Mouse (Mus musculus): Measurements from ENCODE around the gene Nr2c1. TPM values are rescaled to one million over a fixed set of nuclear protein-coding genes. Genes with fewer than 3 reads are reported as not detected.
A peak's percentile ranks its signal among the peaks of the same experiment; 100 is the strongest.

Gene Nr2c1
- polyA plus RNA-seq (2016; fragmentation: Nextera tagmentation; extraction: Ambion mirVana) = 11.6 and 12.3 TPM in 2 replicates

- H3K4me3 ChIP-seq = peak within 1 kb of the TSS; percentile 92
- H3K9me3 ChIP-seq = no peaks in the 10 kb centered on the region
- H3K27me3 ChIP-seq = no peaks in the 10 kb centered on the region
- peaks cover 21% of the 10 kb centered on the region for H3K4me1 ChIP-seq
- H3K9ac ChIP-seq (replicated peaks) = peak within 1 kb of the TSS; percentile 95
- H3K36me3 ChIP-seq = no peaks in the 10 kb centered on the region
- WGBS = under 1% methylated on average over 63 of the region's 64 CpGs
- ATAC-seq (ENCODE audit: low FRiP score, low read depth) = peak; percentile 95
- H3K4me2 ChIP-seq (replicated peaks) = peak within 1 kb of the TSS; percentile 68
- H3K27ac ChIP-seq (replicated peaks) = peak within 1 kb of the TSS; percentile 84
Observed at GRCm38 (mm10) chr10:94147756-94148531, at the start of gene Nr2c1. TSS of gene Nr2c1 (plus strand) at chr10:94148023.

GRCm38 (mm10) chr10:94098100-94098499, 49.7 kb upstream of the Nr2c1 start:
- Histone ChIP-seq H3K27me3 (no peaks in the 10 kb centered on the region), H3K4me1 (peaks cover 4% of the 10 kb centered on the region; the same call in 1 of the 2 replicates), H3K4me3 (no peak overlapping the region), H3K4me2 (replicated peaks) (no peak overlapping the region), H3K9ac (replicated peaks) (no peak overlapping the region), H3K9me3 (no peaks in the 10 kb centered on the region), H3K27ac (replicated peaks) (no peak overlapping the region), H3K36me3 (no peaks in the 10 kb centered on the region)
- WGBS = 95% methylated on average over 3 of the region's 3 CpGs
- ATAC-seq (ENCODE audit: low FRiP score, low read depth) = no peak

DNA sequence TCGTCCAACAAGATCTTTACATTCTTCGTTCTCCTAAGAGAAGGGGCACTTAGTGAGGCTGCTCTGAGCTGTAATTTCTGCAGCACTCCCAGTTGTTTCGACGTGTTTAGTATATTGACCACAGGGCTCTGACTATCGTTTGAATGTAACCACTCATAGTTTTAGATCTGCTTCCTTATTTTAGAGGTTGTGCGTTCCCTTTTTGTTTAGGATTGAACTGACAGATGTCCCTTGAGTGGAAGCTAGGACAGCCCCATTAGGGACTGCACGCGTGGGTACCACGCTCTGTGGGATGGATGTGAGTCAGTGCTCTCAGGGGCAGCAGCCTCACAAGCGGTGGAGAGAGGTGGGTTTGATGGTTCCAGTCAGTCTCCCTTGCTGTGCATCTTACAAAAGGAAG, 42.3 kb upstream of the Nr2c1 start:
- Histone ChIP-seq H3K27ac (replicated peaks) (no peak overlapping the region), H3K36me3 (0 out of 2 replicates have a peak, but pooled peaks cover 6% of the 10 kb centered on the region)
- 93% methylated on average over 10 of the region's 10 CpGs for WGBS

DNA sequence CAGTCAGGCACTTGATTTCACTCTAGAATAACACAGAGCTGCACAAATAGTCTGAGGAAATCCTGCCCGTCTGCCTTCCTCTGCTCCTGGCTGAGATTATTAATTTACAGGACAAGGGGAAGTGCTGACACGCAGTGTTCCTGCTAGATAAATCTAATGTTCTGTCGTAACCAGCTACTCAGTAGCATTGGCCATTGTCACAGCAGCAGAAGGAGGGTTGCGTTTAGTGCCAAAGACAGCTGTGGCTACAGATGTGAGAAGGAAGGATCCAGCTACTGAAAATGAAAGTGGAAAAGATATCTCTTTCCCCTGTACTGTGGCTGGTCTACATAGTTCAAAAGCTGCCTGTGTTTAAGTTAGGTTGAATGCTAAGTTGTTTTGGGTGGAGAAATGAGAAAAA, 40.7 kb upstream of the Nr2c1 start:
- ATAC-seq (ENCODE audit: low FRiP score, low read depth) = no peak
- no peaks in the 10 kb centered on the region for H3K27me3 ChIP-seq
- H3K4me1 ChIP-seq = no peaks in the 10 kb centered on the region
- no peak overlapping the region for H3K4me3 ChIP-seq
- no peak overlapping the region for H3K27ac ChIP-seq (replicated peaks)
- no peaks in the 10 kb centered on the region for H3K9me3 ChIP-seq
- H3K36me3 ChIP-seq = 0 out of 2 replicates have a peak, but pooled peaks cover 6% of the 10 kb centered on the region
- no peak overlapping the region for H3K4me2 ChIP-seq (replicated peaks)
- WGBS = 85% methylated on average over 4 of the region's 4 CpGs
- no peak overlapping the region for H3K9ac ChIP-seq (replicated peaks)

More for the DNA sequence above, 42.3 kb upstream of the Nr2c1 start:
- no peaks in the 10 kb centered on the region for H3K27me3 ChIP-seq
- H3K4me3 ChIP-seq = no peak overlapping the region
- no peaks in the 10 kb centered on the region for H3K9me3 ChIP-seq
- H3K9ac ChIP-seq (replicated peaks) = no peak overlapping the region
- no peak for ATAC-seq (ENCODE audit: low FRiP score, low read depth)
- no peak overlapping the region for H3K4me2 ChIP-seq (replicated peaks)
- no peaks in the 10 kb centered on the region for H3K4me1 ChIP-seq

- ATAC-seq (ENCODE audit: low FRiP score, low read depth) = no peak
- H3K4me1 ChIP-seq = no peaks in the 10 kb centered on the region
- 92% methylated on average over 7 of the region's 7 CpGs for WGBS
Observed at GRCm38 (mm10) chr10:94107607-94108006, 40.2 kb upstream of the Nr2c1 start.

GRCm38 (mm10) chr10:94108791-94109190, 39.0 kb upstream of the Nr2c1 start:
- Histone ChIP-seq H3K36me3 (0 out of 2 replicates have a peak, but pooled peaks cover 6% of the 10 kb centered on the region), H3K9me3 (no peaks in the 10 kb centered on the region), H3K27me3 (no peaks in the 10 kb centered on the region), H3K9ac (replicated peaks) (no peak overlapping the region), H3K4me3 (no peak overlapping the region), H3K27ac (replicated peaks) (no peak overlapping the region), H3K4me1 (no peaks in the 10 kb centered on the region), H3K4me2 (replicated peaks) (no peak overlapping the region)
- no peak for ATAC-seq (ENCODE audit: low FRiP score, low read depth)
- WGBS = 91% methylated on average over 6 of the region's 6 CpGs

More at GRCm38 (mm10) chr10:94107607-94108006, 40.2 kb upstream of the Nr2c1 start:
- no peaks in the 10 kb centered on the region for H3K9me3 ChIP-seq
- 0 out of 2 replicates have a peak, but pooled peaks cover 6% of the 10 kb centered on the region for H3K36me3 ChIP-seq
- H3K4me3 ChIP-seq = no peak overlapping the region
- no peak overlapping the region for H3K4me2 ChIP-seq (replicated peaks)
- H3K27me3 ChIP-seq = no peaks in the 10 kb centered on the region
- no peak overlapping the region for H3K9ac ChIP-seq (replicated peaks)
- no peak overlapping the region for H3K27ac ChIP-seq (replicated peaks)

DNA sequence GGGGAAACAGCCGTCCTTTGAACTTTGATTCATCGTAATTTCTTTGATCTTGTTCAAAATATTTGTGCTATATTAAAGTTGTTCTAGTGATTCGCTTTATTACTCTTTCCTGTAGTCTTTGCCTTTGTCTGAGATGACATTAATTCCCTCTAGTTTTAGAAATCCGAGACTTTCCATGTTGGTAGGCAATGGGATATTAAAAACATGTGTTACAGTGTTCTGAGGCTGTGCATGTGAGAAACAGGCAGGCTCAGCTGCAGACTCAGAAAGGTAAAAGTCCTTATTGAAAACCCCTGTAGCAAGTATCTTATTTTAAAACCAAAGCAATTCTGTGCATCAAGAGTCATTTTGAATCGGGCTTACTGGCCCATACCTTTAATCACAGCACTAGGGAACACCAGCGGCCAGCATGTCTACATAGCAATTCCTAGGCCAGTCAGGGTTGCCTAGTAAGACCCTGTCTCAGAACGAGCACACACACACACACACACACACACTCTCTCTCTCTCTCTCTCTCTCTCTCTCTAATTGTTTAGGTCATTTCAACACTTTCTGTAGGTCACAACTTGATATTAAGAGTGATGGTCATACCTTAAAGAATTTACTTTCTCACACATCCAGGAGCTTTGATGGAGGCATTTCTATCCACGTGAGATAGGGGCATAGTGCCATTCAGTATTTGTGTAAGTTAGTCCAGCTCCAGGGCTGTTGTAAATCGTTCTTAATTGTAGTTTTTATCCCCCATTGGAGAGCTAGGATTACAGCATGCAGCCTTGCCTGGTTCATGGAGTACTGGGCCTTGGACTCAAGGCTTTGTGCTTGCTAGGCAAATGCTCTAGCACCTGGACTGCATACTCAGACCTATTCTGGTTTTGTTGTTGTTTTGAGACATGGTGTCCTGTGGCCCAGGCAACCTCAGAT, 36.7 kb upstream of the Nr2c1 start:
- Histone ChIP-seq H3K9ac (replicated peaks) (no peak overlapping the region), H3K36me3 (no peaks in the 10 kb centered on the region), H3K9me3 (no peaks in the 10 kb centered on the region), H3K4me1 (no peaks in the 10 kb centered on the region), H3K27me3 (no peaks in the 10 kb centered on the region), H3K27ac (replicated peaks) (no peak overlapping the region), H3K4me2 (replicated peaks) (no peak overlapping the region), H3K4me3 (no peak overlapping the region)
- no peak for ATAC-seq (ENCODE audit: low FRiP score, low read depth)
- WGBS = 84% methylated on average over 9 of the region's 9 CpGs

GRCm38 (mm10) chr10:94112207-94112606, 35.6 kb upstream of the Nr2c1 start:
- Histone ChIP-seq H3K4me3 (no peak overlapping the region), H3K4me2 (replicated peaks) (no peak overlapping the region), H3K4me1 (no peaks in the 10 kb centered on the region), H3K9ac (replicated peaks) (no peak overlapping the region), H3K27ac (replicated peaks) (no peak overlapping the region), H3K9me3 (no peaks in the 10 kb centered on the region), H3K27me3 (no peaks in the 10 kb centered on the region), H3K36me3 (no peaks in the 10 kb centered on the region)
- 85% methylated on average over 3 of the region's 3 CpGs for WGBS
- ATAC-seq (ENCODE audit: low FRiP score, low read depth) = no peak

DNA sequence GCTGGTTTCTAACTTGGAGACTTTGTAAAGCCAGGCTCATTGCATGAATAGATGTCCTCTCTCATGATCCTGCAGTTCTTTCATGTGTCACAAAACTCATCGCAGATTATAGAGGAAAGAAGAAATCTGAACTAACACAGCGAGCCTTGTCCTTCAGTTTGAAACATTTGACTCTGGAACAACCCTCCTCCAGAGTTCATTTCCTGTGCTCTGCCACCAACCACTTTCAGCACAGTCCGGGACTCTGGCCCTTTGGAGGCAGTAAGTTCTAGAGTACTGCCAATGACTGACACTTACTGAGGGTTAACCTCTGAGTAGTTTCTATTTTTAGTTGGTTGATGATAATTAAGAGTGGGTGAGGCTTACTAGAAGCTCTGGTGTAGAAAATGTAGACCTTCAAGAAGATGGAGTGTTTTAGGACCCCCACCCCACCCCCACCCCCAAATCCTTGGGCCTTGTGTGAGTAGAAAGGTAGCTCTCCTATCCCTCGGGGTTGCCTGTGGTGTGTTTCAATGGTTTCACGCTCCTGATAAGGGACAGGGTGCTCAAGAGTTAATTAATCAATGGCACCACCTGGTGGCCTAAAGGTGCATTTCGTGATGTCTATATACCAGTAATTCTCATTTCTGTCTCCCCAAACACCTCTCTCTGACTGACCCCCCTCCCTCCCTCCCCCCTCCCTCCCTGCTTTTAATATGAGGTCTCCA, 31.8 kb upstream of the Nr2c1 start:
- H3K9ac ChIP-seq (replicated peaks) = no peak overlapping the region
- H3K4me1 ChIP-seq = no peaks in the 10 kb centered on the region
- H3K9me3 ChIP-seq = no peaks in the 10 kb centered on the region
- H3K36me3 ChIP-seq = 0 out of 2 replicates have a peak, but pooled peaks cover 7% of the 10 kb centered on the region
- H3K27me3 ChIP-seq = no peaks in the 10 kb centered on the region
- WGBS = 43% methylated on average over 6 of the region's 6 CpGs
- H3K27ac ChIP-seq (replicated peaks) = no peak overlapping the region
- peak; percentile 70; the same call in 1 of the 2 replicates for ATAC-seq (ENCODE audit: low FRiP score, low read depth)
- H3K4me2 ChIP-seq (replicated peaks) = no peak overlapping the region
- H3K4me3 ChIP-seq = no peak overlapping the region

DNA sequence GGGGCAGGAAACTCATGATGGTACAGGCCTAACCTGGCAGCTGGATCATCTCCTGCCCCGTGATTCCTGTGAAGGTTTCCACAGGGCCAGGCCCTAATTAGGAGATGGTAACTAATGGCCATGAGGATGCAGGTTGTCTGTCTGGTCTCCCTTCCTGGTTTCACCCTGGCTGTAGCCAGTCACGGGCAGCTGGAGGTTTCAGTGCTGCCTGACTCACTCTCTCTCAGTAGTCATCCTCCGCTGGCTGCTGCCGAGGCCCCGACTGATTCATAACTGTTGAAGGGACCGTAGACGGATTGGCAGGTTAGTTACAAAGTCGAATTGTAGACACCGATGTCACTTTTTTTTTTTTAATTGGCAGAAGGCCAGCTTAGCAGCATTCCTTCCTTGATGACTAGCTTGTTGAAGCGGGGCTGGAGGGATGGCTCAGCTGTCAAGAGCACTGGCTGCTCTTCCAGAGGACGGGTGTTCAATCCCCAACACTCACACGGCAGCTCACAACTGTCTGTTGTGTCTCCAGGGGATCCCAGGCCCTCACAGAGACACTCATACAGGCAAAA, 31.0 kb upstream of the Nr2c1 start:
- Histone ChIP-seq H3K4me1 (no peaks in the 10 kb centered on the region), H3K9ac (replicated peaks) (no peak overlapping the region), H3K27me3 (no peaks in the 10 kb centered on the region), H3K4me2 (replicated peaks) (no peak overlapping the region), H3K9me3 (no peaks in the 10 kb centered on the region), H3K36me3 (0 out of 2 replicates have a peak, but pooled peaks cover 9% of the 10 kb centered on the region), H3K27ac (replicated peaks) (no peak overlapping the region), H3K4me3 (no peak overlapping the region)
- 88% methylated on average over 12 of the region's 12 CpGs for WGBS
- no peak for ATAC-seq (ENCODE audit: low FRiP score, low read depth)

DNA sequence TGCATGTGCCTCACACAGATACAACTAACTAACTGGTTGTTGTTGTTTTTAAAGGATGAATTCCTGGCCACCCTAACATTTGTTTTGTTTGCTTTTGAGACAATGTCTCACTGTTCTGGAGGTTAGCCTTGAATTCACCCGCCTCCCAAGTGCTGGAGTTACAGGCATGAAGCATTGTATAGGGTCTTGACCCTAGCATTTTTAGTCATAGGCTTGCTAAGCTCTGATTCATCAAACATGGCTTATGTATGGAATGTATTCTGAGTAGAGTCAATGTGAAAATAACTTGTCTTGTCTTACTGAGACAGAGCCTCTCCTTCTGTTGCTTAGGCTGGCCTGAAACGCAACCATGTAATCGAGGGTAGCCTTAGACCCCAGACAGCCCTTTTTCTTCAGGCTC, 29.9 kb upstream of the Nr2c1 start:
- no peak overlapping the region for H3K27ac ChIP-seq (replicated peaks)

More for the DNA sequence above, 29.9 kb upstream of the Nr2c1 start:
- H3K36me3 ChIP-seq = 0 out of 2 replicates have a peak, but pooled peaks cover 9% of the 10 kb centered on the region
- no peaks in the 10 kb centered on the region for H3K9me3 ChIP-seq
- H3K4me3 ChIP-seq = no peak overlapping the region
- H3K4me1 ChIP-seq = no peaks in the 10 kb centered on the region
- H3K27me3 ChIP-seq = no peaks in the 10 kb centered on the region
- no peak overlapping the region for H3K9ac ChIP-seq (replicated peaks)
- 88% methylated on average over 3 of the region's 3 CpGs for WGBS
- no peak overlapping the region for H3K4me2 ChIP-seq (replicated peaks)
- no peak for ATAC-seq (ENCODE audit: low FRiP score, low read depth)
